Mouse (Mus musculus) kidney, postnatal 0 days (tissue): ENCODE measurements at regions not wholly inside any gene's neighbourhood (a gene's known extent, or its start where the extent isn't known, plus 50 kb on each side); places are given as distances from the start of the nearest gene placed in this dataset.

Source experiments
- ATAC-seq: fragments of 200-750 bp; cut with Nextera tagmentation; replicated peaks from 2 replicates; pipeline ENCODE4 v1.8.0; 2017; ENCODE audit warnings: low read depth, moderate number of reproducible peaks, moderate TSS enrichment, moderate library complexity; ENCODE audit not compliant: low FRiP score
- DNase-seq: peaks from one replicate; pipeline ENCODE4 v3.0.0-alpha.2; 2016; ENCODE audit warnings: low spot score
- H3K27ac ChIP-seq: fragments of 300-500 bp; sonication (generic); 2 replicates; pipeline ENCODE4 v1.5.1; 2014; ENCODE audit warnings: mild to moderate bottlenecking
- H3K27me3 ChIP-seq: fragments of 300-500 bp; sonication (generic); 2 replicates; pipeline ENCODE4 v1.6.1; 2014; ENCODE audit warnings: low read length, mixed read lengths; ENCODE audit not compliant: insufficient read depth
- H3K36me3 ChIP-seq: fragments of 300-500 bp; sonication (generic); 2 replicates; pipeline ENCODE4 v1.6.1; 2014; ENCODE audit warnings: low read length, mixed read lengths; ENCODE audit not compliant: insufficient read depth
- H3K4me1 ChIP-seq: fragments of 300-500 bp; sonication (generic); replicated peaks from 2 replicates; pipeline ENCODE4 v1.6.1; 2014; ENCODE audit warnings: antibody characterized with exemption, low read length, mixed read lengths; ENCODE audit not compliant: insufficient read depth
- H3K4me2 ChIP-seq: fragments of 300-500 bp; sonication (generic); 2 replicates; pipeline ENCODE4 v1.6.1; 2014; ENCODE audit warnings: mild to moderate bottlenecking, low read length, moderate library complexity, mixed read lengths
- H3K4me3 ChIP-seq: fragments of 300-500 bp; sonication (generic); replicated peaks from 2 replicates; pipeline ENCODE4 v1.5.1; 2014; ENCODE audit warnings: low read depth, low read length
- H3K9ac ChIP-seq: fragments of 300-500 bp; sonication (generic); 2 replicates; pipeline ENCODE4 v1.6.1; 2014; ENCODE audit warnings: low read depth, low read length
- H3K9me3 ChIP-seq: fragments of 300-500 bp; sonication (generic); replicated peaks from 2 replicates; pipeline ENCODE4 v1.6.1; 2016; ENCODE audit warnings: low read length, inconsistent platforms, mixed read lengths
- CTCF ChIP-seq: IDR thresholded peaks from 2 replicates; pipeline ENCODE4 v1.5.1; 2016; ENCODE audit warnings: antibody characterized with exemption, low read depth, mild to moderate bottlenecking, moderate library complexity
- WGBS: fragments of 180-500 bp; shearing (Covaris S2); extraction: QIAGEN DNeasy Blood & Tissue Kit; methylation state at CpG from one replicate; pipeline ENCODE4 v1.1.7; 2014; 5-methylcytosine and 5-hydroxymethylcytosine counted together

GRCm38 (mm10) chr13:56371374-56371773 is 55.0 kb upstream of the Gm3045 start:
- ATAC-seq: no peak
- Histone ChIP-seq H3K9ac (no peak overlapping the region), H3K36me3 (no peaks in the 10 kb centered on the region), H3K4me2 (no peak overlapping the region), H3K4me3 (no peak overlapping the region), H3K27me3 (no peaks in the 10 kb centered on the region), H3K27ac (peak overlapping the region; percentile 42; the same call in 1 of the 2 replicates), H3K4me1 (no peaks in the 10 kb centered on the region), H3K9me3 (no peaks in the 10 kb centered on the region)
- WGBS: 43% methylated on average over 5 of the region's 5 CpGs
- TF ChIP-seq CTCF: no peak
- DNase-seq: peak; percentile 65

DNA sequence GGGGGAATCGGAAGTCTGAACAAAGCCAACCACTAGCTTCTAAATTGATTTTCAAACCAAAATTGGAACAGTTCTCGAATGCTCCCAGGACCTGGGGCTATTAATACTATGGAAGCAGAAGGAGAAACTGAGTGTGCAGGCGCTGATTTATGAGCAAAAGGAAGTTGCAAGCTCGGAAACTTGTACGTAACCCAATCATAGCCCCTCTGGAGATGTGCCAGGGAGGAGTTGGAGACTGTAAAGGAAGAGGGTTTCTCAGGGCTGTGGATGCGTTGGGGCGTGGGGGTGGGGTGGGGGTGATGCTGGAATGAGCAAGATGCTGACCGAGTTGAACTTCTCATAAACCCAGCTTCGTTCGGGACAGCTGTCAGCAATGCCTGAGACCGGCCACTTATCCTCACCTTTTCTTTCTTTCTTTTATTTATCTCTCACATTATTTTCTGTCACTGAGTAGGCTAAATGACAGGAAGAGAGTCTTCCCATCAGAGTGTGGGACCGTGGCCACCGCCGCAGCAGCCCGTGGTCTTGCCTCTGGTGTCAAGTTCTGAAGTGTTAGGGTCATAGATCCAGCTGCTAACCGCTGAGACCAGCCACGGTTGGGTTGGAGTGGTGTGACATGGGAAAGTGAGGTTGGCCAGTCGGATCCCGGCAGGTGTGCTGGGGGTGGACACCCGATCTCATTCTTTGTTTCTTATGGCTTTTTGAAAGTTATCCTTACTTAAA is 54.2 kb upstream of the Gm3045 start:
- Histone ChIP-seq H3K4me1 (no peaks in the 10 kb centered on the region), H3K9ac (no peak overlapping the region), H3K27ac (peak overlapping the region; percentile 37; the same call in 1 of the 2 replicates), H3K4me2 (0 out of 2 replicates have a peak overlapping the region, but pooled peaks have one; percentile 2), H3K36me3 (no peaks in the 10 kb centered on the region), H3K4me3 (no peak overlapping the region), H3K27me3 (no peaks in the 10 kb centered on the region), H3K9me3 (no peaks in the 10 kb centered on the region)
- 0 out of 2 replicates have a peak, but pooled peaks have one; percentile 13 for ATAC-seq
- DNase-seq: peak; percentile 72
- 27% methylated on average over 20 of the region's 20 CpGs for WGBS
- TF ChIP-seq CTCF: no peak

DNA sequence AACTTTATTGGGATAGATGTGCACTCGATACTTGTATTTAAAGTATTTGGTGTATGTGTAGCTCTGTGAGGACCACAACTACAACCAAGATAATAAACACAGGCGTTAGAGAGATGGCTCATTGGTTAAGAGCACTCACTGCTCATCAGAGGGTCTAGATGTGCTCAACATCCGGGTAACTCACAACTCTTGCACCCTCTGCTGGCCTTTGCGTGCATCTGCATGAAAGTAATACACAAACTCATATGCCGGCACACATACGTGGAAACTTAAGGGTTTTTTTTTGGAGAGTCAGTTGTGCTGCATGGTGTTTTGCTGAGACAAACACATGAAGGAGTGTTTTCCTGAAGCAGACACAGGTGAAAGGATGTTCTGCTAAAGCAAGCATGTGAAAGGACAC is 53.7 kb upstream of the Gm3045 start:
- WGBS: 79% methylated on average over 6 of the region's 6 CpGs
- no peaks in the 10 kb centered on the region for H3K27me3 ChIP-seq
- H3K4me3 ChIP-seq: no peak overlapping the region
- H3K9me3 ChIP-seq: no peaks in the 10 kb centered on the region
- H3K4me2 ChIP-seq: 0 out of 2 replicates have a peak overlapping the region, but pooled peaks have one; percentile 2
- H3K27ac ChIP-seq: peak overlapping the region; percentile 37; the same call in 1 of the 2 replicates
- 0 out of 2 replicates have a peak, but pooled peaks have one; percentile 46 for ATAC-seq
- H3K4me1 ChIP-seq: no peaks in the 10 kb centered on the region
- H3K36me3 ChIP-seq: no peaks in the 10 kb centered on the region
- TF ChIP-seq CTCF: peak; percentile 62
- no peak overlapping the region for H3K9ac ChIP-seq
- DNase-seq: no peak
